Mouse (Mus musculus) cerebellum, adult 9-10 months (tissue): ENCODE data around the gene Clcn2.
A peak's percentile ranks its signal among the peaks of the same experiment; 100 is the strongest.
"Not testable (repeated sequence)": the region's sequence is repeated elsewhere in the genome, so short reads cannot be mapped to it uniquely, and the experiment has no call there.

Experiments used
- DNase-seq: peaks from one replicate; pipeline ENCODE4 v3.0.0; 2022

Gene Clcn2

DNA sequence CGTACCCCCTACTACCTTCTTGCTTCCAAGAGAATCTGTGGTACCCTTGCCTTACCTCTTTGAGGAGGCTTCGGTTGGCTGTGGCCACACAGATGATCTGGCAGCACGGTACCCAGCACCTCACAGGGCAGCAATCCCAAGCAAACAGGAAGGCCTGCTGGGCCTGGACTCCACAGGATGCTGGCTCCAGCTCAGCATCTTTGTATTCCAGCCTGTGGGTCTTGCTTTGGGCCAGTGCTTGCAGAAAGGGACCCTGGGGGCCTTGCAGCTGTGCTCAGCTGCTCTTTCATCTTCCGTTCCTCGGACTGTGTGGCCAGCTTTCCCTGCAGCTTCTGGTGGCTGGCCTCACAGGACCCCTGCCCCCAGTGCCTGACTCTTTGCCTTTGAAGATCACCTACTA is 17.5 kb downstream of the Clcn2 start:
- peak; percentile 75 for DNase-seq

DNA sequence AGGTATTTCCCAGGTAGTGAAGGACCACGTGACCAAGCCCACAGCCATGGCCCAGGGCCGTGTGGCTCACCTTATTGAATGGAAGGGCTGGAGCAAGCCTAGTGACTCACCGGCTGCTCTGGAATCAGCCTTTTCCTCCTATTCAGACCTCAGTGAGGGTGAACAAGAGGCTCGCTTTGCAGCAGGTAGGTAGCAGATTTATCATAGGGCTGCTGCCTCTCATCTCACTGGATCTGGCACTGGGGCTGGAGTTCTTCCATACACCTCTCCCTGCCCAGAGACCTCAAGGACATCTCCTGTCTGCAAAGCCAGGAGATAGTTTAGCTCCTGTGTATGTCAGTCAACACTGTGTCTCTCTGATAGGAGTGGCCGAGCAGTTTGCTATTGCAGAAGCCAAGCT is 18.3 kb downstream of the Clcn2 start:
- DNase-seq: peak; percentile 32

DNA sequence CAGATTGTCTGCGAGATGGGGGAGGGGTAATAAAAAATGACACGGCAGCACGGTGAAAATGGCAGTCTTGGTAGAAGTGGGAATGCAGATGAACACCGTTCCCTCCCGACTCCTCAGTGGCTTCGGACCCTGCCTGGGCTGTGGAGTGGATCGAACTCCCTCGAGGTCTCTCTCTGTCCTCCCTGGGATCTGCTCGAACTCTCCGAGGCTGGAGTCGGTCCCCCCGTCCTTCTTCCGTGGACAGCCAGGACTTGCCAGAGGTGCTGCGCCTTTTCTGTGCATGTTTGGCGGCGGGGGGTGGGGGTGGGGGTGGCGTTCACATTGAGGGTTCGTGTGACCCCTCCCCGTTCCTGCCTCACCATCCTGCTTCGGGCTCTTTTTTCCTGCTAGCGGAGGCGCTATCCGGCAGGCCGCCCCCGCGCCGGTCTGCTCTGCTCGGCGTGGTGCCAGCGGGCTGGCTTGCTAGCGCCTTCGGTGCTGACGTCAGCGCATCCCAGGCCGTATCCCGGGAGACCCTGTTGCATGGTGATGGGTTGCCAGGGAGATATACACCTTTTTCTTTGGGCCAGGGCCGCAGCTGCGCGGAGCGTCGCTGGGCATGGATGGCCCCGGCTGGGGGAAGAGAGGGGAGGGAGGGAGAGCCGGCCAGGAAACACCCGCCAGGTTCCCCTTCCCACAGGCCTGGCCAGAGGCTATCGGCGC is 21.8 kb downstream of the Clcn2 start:
- peak; percentile 91 for DNase-seq

DNA sequence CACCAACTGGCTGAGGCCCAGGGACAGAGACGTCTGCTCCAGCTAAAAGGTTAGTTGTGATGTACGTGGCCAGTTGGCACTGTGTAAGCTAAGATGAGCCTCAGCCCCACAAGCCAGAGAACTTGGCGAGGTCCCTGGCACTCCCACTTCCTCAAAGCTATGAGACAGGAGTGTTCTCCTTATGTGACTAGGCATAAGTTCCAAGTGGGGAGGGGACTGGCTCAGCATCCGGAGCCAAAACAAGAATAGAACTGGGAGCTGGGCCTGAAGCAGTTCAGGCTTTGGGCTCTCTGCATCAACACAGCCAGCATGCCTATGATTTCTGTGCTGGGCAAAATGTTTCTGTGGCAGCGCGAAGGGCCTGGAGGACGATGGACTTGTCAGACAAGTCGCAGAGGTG is 22.8 kb downstream of the Clcn2 start:
- peak; percentile 79 for DNase-seq

DNA sequence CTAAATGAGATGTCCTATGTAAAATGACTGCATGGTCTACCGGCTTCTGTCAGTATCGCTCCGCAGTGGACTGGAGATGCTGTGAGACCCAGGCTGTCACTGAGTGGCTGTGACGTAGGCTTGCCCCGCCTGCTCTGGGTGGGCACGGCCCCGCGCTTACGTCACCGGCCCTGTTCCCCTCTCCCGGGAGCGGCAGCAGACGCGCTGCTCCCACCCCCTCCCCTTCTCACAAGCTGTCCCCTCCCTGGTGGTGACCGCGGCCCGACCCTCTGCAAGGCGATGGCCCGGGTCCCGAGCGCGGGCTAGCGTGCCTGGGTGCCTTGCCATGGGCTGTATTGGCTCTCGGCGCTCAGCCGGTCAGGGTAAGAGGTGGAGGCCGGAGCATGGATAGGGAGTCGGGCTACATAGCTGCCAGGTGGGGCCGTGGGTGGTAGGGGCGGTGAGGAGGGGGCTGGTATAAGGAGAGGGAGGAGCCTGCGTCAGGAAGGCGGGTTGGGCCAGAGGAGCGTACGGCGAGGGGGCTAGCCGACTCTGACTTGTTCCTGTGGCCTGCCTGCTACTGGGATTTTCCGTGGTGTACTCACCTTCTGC is 24.3 kb downstream of the Clcn2 start, which contains the start of gene Fam131a:
Gene Fam131a (plus strand): TSS at position 131 of the 591 bp plus-strand sequence.
- peak; percentile 95 for DNase-seq

DNA sequence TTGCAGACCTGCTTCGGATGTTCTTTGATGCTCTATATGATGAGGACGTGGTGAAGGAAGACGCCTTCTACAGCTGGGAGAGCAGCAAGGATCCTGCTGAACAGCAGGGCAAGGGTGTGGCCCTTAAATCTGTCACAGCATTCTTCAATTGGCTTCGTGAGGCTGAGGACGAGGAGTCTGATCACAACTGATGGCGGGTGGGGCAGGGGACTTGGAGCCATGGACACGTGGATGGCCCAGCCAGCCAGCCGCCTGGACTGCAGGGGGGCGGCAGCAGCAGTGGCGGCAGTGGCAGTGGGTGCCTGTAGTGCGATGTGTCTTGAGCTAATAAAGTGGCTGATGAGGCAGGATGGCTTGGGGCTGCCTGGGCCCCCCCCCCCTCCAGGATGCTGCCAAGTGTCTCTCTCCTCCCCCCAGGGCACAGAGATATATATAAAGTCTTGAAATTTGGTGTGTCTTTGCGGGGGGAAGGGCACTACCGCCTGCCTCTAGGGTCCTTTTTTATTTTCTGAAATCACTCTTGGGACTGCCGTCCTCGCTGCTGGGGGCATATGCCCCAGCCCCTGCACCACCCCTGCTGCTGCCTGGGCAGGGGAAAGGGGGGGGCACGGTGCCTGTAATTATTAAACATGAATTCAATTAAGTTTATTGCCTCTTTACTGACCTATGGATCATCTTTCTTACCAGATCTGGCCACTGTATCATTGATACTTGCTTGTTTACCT is 25.1 kb downstream of the Clcn2 start:
- peak; percentile 64 for DNase-seq

DNA sequence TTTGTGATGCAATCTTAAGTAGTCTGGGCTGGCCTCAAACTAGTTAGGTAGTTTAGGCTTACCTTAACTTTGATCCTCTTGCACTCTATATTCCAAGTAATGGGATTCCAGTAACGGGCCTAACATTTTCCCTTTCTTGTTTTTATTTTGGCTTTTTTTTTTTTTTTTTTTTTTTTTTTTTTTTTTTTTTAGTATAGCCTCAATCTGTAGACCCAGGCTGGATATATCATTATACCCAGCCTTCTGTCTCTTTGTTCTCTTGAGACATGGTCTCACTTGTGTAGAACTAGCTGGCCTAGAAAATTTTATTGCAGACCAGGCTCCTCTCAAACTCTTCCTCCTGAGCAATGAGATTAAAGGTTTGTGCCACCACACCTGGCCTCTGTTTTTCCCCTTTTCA is 25.9 kb downstream of the Clcn2 start:
- no peak for DNase-seq

DNA sequence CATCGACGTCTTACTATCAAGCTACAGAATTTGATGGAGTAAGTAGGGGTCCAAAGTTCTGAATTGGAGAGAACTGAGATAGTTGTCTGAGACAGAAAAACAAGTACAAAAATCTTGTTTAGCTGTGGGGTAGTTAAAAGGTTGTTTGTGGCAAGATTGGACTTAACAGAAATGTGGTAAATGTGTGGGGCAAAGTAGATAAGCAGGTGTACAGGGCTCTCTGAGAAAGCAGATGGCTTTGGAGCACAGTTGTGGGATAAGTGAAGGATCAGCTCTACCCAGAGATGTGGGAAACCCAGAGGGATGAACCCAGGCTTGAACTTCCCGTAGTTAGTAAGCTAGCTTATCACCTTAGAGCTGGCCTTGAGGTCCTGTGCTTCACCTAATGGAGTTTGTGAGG is 26.8 kb downstream of the Clcn2 start:
- no peak for DNase-seq

DNA sequence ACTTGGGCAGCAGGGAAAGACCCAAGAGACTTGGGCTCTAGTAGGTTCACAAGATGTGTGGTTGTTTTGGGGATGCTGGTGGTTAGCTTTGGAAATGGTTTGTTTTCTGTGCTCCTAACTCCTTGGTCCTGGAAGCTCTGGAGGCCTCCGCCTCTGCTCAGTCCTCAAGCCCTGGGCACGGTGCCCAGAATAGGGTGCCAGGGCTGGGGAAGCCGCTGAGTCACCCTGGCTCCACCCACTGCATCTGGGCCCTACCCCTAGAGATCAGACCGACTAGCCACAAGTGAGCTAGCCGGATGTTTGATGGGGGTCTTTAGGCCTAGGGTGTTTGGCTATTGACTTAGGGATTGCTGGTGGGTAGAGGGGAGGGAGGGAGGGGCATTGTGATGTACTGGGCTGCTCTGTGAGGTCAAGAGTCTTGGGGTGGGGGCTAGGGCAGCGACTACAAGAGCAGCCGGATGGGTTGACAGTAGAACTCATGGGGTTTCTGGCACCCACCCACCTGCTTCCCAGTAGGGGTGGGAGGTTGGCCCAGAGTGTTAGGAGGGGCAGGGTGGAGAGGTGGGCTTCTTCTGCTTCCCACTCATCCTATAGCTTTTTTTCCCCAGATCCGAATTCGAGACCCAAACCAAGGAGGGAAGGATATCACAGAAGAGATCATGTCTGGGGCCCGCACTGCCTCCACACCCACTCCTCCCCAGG is 39.4 kb downstream of the Clcn2 start:
- DNase-seq: peak; percentile 77

DNA sequence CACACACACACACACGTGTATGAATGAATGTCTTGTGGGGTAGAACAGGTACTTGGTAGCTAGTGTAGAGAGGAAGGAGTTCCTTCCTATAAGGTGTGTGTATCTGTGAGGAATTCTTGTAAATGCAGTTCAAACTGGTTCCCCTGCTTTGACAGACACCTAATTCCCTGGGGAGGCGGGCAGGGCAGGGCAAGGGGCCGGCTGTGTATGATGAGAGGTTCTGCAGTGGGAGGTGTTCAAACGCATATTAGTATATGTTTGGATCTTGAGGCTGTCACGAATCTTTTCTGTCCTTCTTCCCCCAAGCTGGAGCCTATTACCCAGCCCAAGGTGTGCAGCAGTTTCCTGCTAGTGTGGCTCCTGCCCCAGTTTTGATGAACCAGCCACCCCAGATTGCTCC is 40.2 kb downstream of the Clcn2 start:
- DNase-seq: no peak

DNA sequence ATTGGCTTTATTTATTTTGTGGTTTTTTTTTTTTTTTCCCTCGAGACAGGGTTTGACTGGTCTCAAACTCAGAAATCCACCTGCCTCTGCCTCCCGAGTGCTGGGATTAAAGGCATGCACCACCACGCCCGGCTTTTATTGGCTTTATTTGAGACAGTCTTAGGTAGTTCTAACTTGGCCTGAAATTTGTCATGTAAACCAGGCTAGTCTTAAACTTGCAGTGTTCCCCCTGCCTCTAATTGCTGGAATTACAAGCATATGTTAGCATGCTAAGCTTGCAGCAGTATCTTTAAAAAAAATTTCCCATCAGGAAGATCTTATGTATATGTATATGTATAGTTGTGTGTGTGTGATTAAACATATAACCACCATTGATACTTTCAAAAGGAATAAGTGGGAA is 40.8 kb downstream of the Clcn2 start:
- DNase-seq: no peak

DNA sequence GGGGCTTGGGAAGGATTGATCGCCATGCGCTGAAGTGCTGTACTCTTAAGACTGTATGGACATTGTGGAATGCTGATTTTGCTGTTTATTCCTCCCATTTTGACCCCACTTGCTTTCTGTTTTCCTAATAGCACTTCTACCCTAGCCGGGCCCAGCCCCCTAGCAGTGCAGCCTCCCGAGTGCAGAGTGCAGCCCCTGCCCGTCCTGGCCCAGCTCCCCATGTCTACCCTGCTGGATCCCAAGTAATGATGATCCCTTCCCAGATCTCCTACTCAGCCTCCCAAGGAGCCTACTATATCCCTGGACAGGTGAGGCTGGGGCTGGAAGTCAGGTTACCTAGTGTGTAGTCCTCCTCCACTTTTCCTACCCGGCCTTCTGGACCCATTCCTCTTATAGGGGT is 42.3 kb downstream of the Clcn2 start:
- DNase-seq: no peak

DNA sequence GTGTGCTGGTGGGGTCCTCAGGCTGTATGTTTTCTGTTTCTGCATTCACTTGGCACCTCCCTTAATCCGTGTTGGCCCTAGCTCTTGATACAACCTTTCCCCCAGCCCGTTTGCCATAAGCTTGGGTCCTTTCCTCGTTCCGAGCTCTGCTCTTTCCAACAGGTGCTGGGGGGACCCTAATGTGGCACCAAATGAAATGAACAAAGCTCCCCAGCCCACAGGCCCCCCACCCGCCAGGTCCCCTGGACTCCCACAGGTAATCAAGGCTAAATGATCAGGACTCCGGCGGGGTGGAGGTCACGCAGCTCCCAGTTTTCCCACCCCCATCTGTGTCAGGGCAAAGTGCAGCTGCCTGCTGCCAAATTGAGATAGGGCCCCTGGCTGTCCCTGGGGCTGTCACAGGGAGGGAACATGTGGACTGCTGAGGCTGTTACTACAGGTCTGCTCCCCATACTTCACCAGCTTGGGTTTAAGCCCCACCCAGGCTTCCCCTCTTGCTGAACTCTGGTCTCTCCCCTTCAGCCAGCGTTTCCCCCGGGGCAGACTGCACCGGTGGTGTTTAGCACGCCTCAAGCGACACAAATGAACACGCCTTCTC is 43.7 kb downstream of the Clcn2 start:
- DNase-seq: peak; percentile 57

DNA sequence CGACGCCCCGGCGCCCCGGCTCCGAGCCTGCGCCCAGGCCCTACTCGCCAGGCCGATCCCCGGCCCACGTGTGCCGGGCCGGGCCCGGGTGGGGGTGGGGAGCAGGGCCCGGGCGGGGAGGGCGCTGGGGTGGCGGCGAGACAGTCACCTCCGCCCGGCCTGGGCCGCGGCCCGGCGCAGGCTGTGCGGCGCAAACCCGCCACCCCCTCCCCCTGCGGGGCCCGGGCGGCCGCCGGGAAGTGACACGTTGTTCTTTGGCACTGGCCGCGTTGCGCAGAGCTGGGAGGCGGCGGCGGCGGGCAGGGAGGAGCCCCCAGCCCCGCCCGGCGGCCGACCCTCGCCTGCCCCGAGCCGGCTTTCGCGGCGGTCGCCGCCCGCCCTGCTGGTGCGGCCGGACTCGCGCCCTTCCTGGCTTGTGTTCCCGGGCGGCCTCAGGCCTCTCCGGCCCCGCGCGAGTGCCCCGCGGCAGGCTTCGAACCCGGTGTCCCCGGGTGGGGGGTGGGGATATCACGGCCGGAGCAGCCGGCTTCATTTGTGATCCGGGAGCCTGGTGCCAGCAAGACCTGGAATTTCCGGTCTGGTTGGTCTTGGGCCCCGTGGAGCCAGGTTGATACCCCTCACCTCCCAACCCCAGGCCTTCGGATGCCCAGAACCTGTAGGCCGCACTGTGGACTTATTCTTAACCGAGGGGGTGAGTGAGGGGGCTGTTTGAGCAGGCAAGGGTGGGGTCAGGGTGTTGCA is 44.4 kb downstream of the Clcn2 start:
- peak; percentile 61 for DNase-seq

DNA sequence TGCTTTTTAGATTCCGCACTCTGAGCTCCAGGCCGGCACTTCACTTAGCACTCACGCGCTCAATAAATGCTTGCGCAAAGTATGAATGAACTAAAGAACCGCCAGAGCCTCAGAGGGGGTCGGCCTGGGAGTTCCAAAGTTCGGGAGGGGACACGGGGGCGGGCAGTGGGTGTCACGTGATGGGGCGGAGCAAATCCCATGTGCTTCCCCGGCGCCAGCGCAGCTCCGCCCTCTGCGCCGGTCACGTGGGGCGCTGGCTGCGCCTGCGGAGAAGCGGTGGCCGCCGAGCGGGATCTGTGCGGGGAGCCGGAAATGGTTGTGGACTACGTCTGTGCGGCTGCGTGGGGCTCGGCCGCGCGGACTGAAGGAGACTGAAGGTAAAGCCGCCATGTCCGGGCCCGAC is 45.0 kb downstream of the Clcn2 start:
- DNase-seq: peak; percentile 95

DNA sequence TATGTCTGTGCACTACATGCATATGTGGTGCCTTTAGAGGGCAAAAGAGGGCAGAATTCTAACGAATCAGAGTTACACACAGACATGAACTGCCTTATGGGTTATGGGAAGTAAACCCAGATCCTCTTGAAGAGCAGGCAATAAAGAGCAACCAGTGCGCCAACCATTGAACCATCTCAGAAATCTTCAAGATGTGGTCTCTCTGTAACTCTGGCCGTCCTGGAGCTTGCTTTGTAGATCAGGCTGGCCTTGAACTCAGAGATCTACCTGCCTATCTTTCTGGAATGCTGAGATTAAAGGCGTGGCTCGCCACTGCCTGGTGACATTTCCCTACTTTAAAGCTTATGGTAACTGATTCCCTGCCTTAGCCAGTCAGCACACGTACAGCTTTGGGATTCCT is 45.7 kb downstream of the Clcn2 start:
- DNase-seq: no peak

DNA sequence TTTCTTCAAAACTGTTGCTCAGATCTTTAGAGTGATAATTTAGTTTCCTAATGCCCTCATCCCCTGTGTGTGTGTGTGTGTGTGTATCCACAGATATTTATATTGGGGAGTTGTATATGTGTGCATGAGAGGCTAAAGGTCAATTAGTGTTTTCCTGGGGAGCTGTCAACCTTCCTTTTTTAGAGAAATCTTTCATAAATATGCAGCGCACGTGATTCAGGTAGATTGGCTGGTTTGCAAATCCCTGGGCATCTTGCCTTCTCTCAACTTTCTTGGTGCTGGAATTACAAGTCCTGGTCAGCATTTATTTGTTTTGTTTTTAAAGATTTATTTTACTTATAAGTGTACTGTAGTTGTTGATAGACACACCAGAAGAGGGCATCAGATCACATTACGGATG is 47.3 kb downstream of the Clcn2 start:
- no peak for DNase-seq

DNA sequence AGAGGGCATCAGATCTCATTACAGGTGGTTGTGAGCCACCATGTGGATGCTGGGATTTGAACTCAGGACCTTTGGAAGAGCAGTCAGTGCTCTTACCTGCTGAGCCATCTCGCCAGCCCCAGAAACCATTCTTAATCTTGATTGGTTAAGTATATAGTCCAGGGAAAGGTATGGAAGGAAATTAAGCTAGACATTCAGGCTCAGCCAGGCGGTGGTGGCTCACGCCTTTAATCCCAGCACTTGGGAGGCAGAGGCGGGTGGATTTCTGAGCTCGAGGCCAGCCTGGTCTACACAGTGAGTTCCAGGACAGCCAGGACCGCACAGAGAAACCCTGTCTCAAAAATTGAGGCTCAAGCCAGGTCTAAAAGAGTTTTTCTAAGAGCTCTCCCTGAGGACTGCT is 49.5 kb downstream of the Clcn2 start, which contains the start of gene Eif4g1:
Gene Eif4g1 (plus strand): TSS at position 301 of the 400 bp plus-strand sequence.
- DNase-seq: not testable (repeated sequence)

DNA sequence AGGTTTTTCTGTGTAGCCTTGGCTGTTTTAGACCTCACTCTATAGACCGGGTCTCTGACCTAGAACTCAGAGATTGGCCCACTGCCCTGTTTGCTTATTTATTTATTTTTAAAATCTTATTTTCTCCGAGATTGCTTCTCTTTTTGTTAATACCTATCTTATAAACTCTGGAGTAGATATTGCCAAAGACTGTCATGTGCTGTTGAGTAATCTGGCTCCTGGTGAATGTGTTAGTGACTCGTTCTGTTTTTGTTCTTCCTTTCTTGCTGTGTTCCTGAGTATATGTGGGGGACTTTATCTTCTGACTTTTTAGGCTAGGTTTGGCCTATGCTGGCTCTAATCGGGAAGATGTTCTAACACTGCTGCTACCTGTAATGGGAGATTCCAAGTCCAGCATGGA is 59.9 kb downstream of the Clcn2 start:
- no peak for DNase-seq

DNA sequence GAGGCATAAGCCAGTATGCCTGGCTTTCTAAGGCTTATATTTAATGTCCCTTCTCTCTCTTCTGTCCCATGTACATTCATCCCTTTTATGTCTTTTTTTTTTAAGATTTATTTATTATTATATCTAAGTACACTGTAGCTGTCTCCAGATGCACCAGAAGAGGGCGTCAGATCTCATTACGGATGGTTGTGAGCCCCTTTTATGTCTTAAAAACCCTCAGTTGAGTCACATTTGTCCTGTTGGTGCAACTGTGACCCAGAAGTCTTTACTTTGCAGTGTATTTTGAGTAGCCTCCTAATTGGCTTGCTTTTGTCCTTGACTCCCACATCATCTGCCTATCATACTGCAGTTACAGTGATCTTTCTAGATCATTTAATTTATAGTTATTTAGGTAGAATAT is 64.2 kb downstream of the Clcn2 start:
- no peak for DNase-seq
